Mouse (Mus musculus): ENCODE measurements around the gene Dbp. TPM values are rescaled to one million over a fixed set of nuclear protein-coding genes. Genes with fewer than 3 reads are reported as not detected.

Dbp gene
- polyA plus RNA-seq, 1 experiment: 257 TPM

- TF ChIP-seq CTCF (IDR thresholded peaks at IDR 0.05; ENCODE audit: extremely low read depth, insufficient read depth, low read length): no peak
- no peak for TF ChIP-seq POLR2A (IDR thresholded peaks at IDR 0.05; ENCODE audit: extremely low read depth, insufficient read depth, low read length)
- H3K4me1 ChIP-seq (ENCODE audit: control insufficient read depth, insufficient read depth, low read length): peaks cover 5% of the 10 kb centered on the region; the same call in 1 of the 2 replicates
Observed at GRCm38 (mm10) chr7:45715741-45716459, 11.0 kb downstream of the Dbp start.

DNA sequence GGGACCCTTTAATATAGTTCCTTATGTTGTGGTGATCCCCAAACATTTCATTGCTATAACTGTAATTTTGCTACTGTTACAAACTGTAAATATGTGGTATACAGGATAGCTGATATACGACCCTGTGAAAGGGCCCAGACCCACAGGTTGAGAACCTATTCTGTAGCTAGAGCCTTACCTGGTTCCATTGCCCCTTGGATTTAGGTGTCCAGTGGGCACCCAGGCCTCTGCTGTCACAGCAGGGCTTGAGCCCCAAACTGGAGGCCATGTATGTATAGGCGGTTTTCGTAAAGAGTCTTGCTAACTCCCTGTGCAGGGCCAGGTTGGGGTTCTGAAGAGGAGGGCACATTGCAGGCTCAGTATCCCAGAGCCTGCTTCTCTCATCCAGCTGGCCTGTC, 11.6 kb downstream of the Dbp start:
- no peak for TF ChIP-seq POLR2A (IDR thresholded peaks at IDR 0.05; ENCODE audit: extremely low read depth, insufficient read depth, low read length)
- TF ChIP-seq CTCF (IDR thresholded peaks at IDR 0.05; ENCODE audit: extremely low read depth, insufficient read depth, low read length): no peak
- H3K4me3 ChIP-seq (ENCODE audit: insufficient read depth, low read length): no peak overlapping the region
- H3K4me1 ChIP-seq (ENCODE audit: control insufficient read depth, insufficient read depth, low read length): peaks cover 5% of the 10 kb centered on the region; the same call in 1 of the 2 replicates
- no peak overlapping the region for H3K27ac ChIP-seq (ENCODE audit: insufficient read depth, low read length)

More at GRCm38 (mm10) chr7:45715741-45716459, 11.0 kb downstream of the Dbp start:
- H3K27ac ChIP-seq (ENCODE audit: insufficient read depth, low read length): no peak overlapping the region; the same call in 1 of the 2 replicates
- peak overlapping the region; percentile 47; the same call in 1 of the 2 replicates for H3K4me3 ChIP-seq (ENCODE audit: insufficient read depth, low read length)

- peak overlapping the region; percentile 82 for H3K4me3 ChIP-seq (ENCODE audit: insufficient read depth, low read length)
- peak overlapping the region; percentile 61 for H3K27ac ChIP-seq (ENCODE audit: insufficient read depth, low read length)
- TF ChIP-seq CTCF (IDR thresholded peaks at IDR 0.05; ENCODE audit: extremely low read depth, insufficient read depth, low read length): no peak
- TF ChIP-seq POLR2A (IDR thresholded peaks at IDR 0.05; ENCODE audit: extremely low read depth, insufficient read depth, low read length): no peak
- H3K4me1 ChIP-seq (ENCODE audit: control insufficient read depth, insufficient read depth, low read length): peaks cover 5% of the 10 kb centered on the region; the same call in 1 of the 2 replicates
Observed at GRCm38 (mm10) chr7:45716952-45717917, 12.3 kb downstream of the Dbp start.

- H3K4me3 ChIP-seq (ENCODE audit: insufficient read depth, low read length): peak within 1 kb of the TSS; percentile 82
- peaks cover 5% of the 10 kb centered on the region; the same call in 1 of the 2 replicates for H3K4me1 ChIP-seq (ENCODE audit: control insufficient read depth, insufficient read depth, low read length)
- no peak for TF ChIP-seq CTCF (IDR thresholded peaks at IDR 0.05; ENCODE audit: extremely low read depth, insufficient read depth, low read length)
- peak; percentile 96 for TF ChIP-seq POLR2A (IDR thresholded peaks at IDR 0.05; ENCODE audit: extremely low read depth, insufficient read depth, low read length)
- H3K27ac ChIP-seq (ENCODE audit: insufficient read depth, low read length): peak within 1 kb of the TSS; percentile 61
Observed at GRCm38 (mm10) chr7:45717918-45718297, 13.0 kb downstream of the Dbp start, which contains the start of gene Sphk2. Gene Sphk2, minus strand, starts transcription at chr7:45718002.

GRCm38 (mm10) chr7:45718331-45718730, 13.4 kb downstream of the Dbp start:
- TF ChIP-seq POLR2A (IDR thresholded peaks at IDR 0.05; ENCODE audit: extremely low read depth, insufficient read depth, low read length) (no peak), CTCF (IDR thresholded peaks at IDR 0.05; ENCODE audit: extremely low read depth, insufficient read depth, low read length) (no peak)
- H3K4me1 ChIP-seq (ENCODE audit: control insufficient read depth, insufficient read depth, low read length): peaks cover 5% of the 10 kb centered on the region; the same call in 1 of the 2 replicates
- peak overlapping the region; percentile 9 for H3K27ac ChIP-seq (ENCODE audit: insufficient read depth, low read length)
- H3K4me3 ChIP-seq (ENCODE audit: insufficient read depth, low read length): peak overlapping the region; percentile 82

DNA sequence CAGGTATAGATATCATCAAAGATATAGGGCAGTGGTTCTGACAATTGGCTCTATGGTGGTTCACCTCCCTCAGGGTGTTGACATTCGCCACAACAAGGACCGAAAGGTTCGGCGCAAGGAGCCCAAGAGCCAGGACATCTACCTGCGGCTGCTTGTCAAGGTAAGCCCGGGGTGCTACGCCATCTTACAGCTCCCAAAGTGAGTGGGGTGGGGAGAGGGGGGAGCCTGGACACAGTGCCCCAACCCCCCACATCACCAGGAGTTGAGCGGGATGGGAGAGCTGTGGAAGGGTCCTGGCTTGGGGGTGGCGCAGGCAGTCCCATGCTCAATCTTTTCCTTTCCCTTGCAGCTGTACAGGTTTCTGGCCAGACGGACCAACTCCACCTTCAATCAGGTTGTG, 14.3 kb downstream of the Dbp start:
- Histone ChIP-seq H3K4me3 (ENCODE audit: insufficient read depth, low read length) (peak overlapping the region; percentile 82; the same call in 1 of the 2 replicates), H3K27ac (ENCODE audit: insufficient read depth, low read length) (no peak overlapping the region), H3K4me1 (ENCODE audit: control insufficient read depth, insufficient read depth, low read length) (peaks cover 5% of the 10 kb centered on the region; the same call in 1 of the 2 replicates)
- no peak for TF ChIP-seq CTCF (IDR thresholded peaks at IDR 0.05; ENCODE audit: extremely low read depth, insufficient read depth, low read length)
- TF ChIP-seq POLR2A (IDR thresholded peaks at IDR 0.05; ENCODE audit: extremely low read depth, insufficient read depth, low read length): no peak

DNA sequence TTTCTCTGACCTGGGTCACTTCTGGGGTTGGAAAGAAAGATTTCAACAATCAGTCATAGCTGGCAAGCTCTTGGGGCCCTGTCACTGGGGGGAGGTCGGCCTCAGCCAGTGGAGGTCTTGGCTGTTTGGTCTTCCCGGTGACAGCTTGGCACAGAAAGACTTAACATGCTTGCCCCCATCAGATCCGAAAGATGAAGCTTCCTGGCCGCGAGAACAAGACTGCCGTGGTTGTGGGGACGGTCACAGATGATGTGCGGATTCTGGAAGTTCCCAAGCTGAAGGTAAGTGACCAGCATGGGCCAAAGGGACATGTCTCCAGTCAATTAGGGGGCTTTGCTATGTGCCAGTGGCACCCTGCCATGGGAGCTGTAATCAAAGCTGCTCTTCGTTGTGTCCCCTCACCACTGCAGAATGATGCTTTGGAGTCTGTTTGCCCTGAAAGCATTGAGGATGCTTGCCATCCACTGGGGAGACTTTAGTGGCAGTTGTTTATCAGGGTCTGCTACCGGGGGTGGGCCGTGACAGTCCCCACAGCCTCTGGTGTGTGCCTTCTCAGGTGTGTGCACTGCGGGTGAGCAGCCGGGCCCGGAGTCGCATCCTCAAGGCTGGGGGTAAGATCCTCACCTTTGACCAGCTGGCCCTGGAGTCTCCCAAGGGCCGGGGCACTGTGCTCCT, 15.0 kb downstream of the Dbp start:
- TF ChIP-seq POLR2A (IDR thresholded peaks at IDR 0.05; ENCODE audit: extremely low read depth, insufficient read depth, low read length) (no peak), CTCF (IDR thresholded peaks at IDR 0.05; ENCODE audit: extremely low read depth, insufficient read depth, low read length) (no peak)
- Histone ChIP-seq H3K4me1 (ENCODE audit: control insufficient read depth, insufficient read depth, low read length) (peaks cover 5% of the 10 kb centered on the region; the same call in 1 of the 2 replicates), H3K27ac (ENCODE audit: insufficient read depth, low read length) (no peak overlapping the region), H3K4me3 (ENCODE audit: insufficient read depth, low read length) (no peak overlapping the region)

DNA sequence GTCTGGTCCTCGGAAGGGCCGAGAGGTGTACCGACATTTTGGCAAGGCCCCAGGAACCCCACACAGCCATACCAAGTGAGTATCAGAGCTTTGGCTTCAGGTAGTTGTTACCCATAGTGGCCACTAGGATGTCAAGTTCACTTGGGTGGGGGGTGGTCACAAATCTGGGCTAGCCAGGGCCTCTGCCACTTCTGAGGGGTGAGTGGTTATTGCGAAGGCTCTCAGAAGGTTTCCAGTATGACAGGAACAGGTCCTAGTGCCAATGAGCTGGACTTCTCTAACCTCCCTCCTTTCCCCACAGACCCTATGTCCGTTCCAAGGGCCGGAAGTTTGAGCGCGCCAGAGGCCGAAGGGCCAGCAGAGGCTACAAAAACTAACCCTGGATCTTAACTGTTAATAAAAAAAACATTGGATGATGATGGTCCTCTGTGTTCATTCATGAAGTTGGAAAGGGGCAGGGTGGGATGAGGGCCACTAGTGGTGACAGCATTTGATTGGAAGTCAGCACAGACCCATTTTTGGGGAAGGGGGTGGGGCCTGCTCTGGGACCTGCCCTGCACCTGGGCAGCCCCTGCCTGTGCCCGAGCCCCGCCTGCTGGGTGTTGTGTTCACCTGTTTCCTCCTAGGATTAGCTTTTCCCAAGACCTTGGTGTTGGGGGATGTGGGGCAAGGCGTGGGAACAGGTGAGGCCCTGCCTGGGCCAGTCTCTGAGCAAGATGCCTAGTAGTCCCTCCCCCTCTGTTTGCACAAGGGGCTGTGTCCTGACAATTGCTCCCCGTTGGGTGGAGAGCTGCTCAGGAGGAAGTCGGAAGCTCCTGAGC, 15.7 kb downstream of the Dbp start, which contains the start of gene Fam83e:
Fam83e (plus strand) TSS at position 800 of the 821 bp plus-strand sequence.
- Histone ChIP-seq H3K4me3 (ENCODE audit: insufficient read depth, low read length) (no peak within 1 kb of the TSS), H3K4me1 (ENCODE audit: control insufficient read depth, insufficient read depth, low read length) (peaks cover 3% of the 10 kb centered on the region; the same call in 1 of the 2 replicates), H3K27ac (ENCODE audit: insufficient read depth, low read length) (no peak within 1 kb of the TSS)
- TF ChIP-seq CTCF (IDR thresholded peaks at IDR 0.05; ENCODE audit: extremely low read depth, insufficient read depth, low read length): no peak
- TF ChIP-seq POLR2A (IDR thresholded peaks at IDR 0.05; ENCODE audit: extremely low read depth, insufficient read depth, low read length): no peak
